Comparison of ENCODE assay signal across 9 mouse cellular contexts in genomic region chr17:88494121-88494771, GRCm38 (mm10). TPM values are rescaled to one million over a fixed set of nuclear protein-coding genes. Genes with fewer than 3 reads are reported as not detected.
A peak's percentile ranks its signal among the peaks of the same experiment; 100 is the strongest.
DNase-seq lines count a peak whose midpoint lies in the region; ATAC-seq lines count a peak whose summit lies in the region.
"Had no signal": no experiment of that assay in that cellular context is flagged by ENCODE, and none has a peak within 500 bp of the region (broad histone marks: within the 10 kb centered on the region; RNA-seq: fewer than 3 reads in every experiment).

No protein-coding gene starts in this region.

- peaks cover 24% of the 10 kb centered on the region for H3K36me3 ChIP-seq in heart, embryonic 13.5 days
- H3K36me3 ChIP-seq in embryonic facial prominence, embryonic 11.5 days (replicated peaks; ENCODE audit: control insufficient read depth, insufficient read depth, low read depth, low read length) = no peaks in the 10 kb centered on the region
- H3K36me3 ChIP-seq in midbrain, embryonic 10.5 days = peaks cover 27% of the 10 kb centered on the region
- no peaks in the 10 kb centered on the region for H3K36me3 ChIP-seq in kidney, embryonic 16.5 days (ENCODE audit: insufficient read depth, low read length)

- DNase-seq in heart, adult 9 months (ENCODE audit: low spot score in 2 of 2) = no peak
- DNase-seq in embryonic facial prominence, embryonic 11.5 days (ENCODE audit: low spot score) = peak; percentile 18
- peak; percentile 45 for DNase-seq in layer of hippocampus, adult 11-12 months (ENCODE audit: low spot score)
- DNase-seq in midbrain, embryonic 10.5 days (ENCODE audit: low spot score) = peak; percentile 57
- no peak for DNase-seq in gastrocnemius, postnatal 10 days

- H3K27me3 ChIP-seq in heart, embryonic 13.5 days (replicated peaks) = no peaks in the 10 kb centered on the region
- no peaks in the 10 kb centered on the region for H3K27me3 ChIP-seq in embryonic facial prominence, embryonic 11.5 days (ENCODE audit: control insufficient read depth, insufficient read depth, low read length)
- no peaks in the 10 kb centered on the region for H3K27me3 ChIP-seq in midbrain, embryonic 10.5 days (ENCODE audit: low read depth, poor library complexity, severe bottlenecking)
- no peaks in the 10 kb centered on the region for H3K27me3 ChIP-seq in kidney, embryonic 16.5 days (ENCODE audit: insufficient read depth, low read length)

- ATAC-seq in heart, embryonic 13.5 days (ENCODE audit: extremely low read depth, insufficient number of reproducible peaks, low FRiP score, low TSS enrichment) = no peak
- peak; percentile 74 for ATAC-seq in embryonic facial prominence, embryonic 11.5 days (replicated peaks; ENCODE audit: insufficient number of reproducible peaks, low FRiP score, low TSS enrichment, low read depth)
- ATAC-seq in kidney, embryonic 16.5 days (ENCODE audit: low FRiP score, low TSS enrichment) = no peak
- ATAC-seq in erythroblast, adult 5-6 weeks (replicated peaks; ENCODE audit: low FRiP score, poor library complexity, severe bottlenecking) = no peak

- no peak overlapping the region for H3K27ac ChIP-seq in heart, embryonic 13.5 days (replicated peaks)
- H3K27ac ChIP-seq in embryonic facial prominence, embryonic 11.5 days (replicated peaks; ENCODE audit: low read depth, low read length) = no peak overlapping the region
- H3K27ac ChIP-seq in midbrain, embryonic 10.5 days (replicated peaks) = peak overlapping the region; percentile 80
- H3K27ac ChIP-seq in kidney, embryonic 16.5 days (ENCODE audit: low read length) = no peak overlapping the region
- H3K27ac ChIP-seq: kidney, postnatal 0 days had no signal

- H3K9ac ChIP-seq in heart, embryonic 13.5 days = no peak overlapping the region
- H3K9ac ChIP-seq in embryonic facial prominence, embryonic 11.5 days (replicated peaks; ENCODE audit: low read length) = no peak overlapping the region
- H3K9ac ChIP-seq in kidney, embryonic 16.5 days (replicated peaks; ENCODE audit: low read length) = no peak overlapping the region

- H3K4me1 ChIP-seq in heart, embryonic 13.5 days = peaks cover 14% of the 10 kb centered on the region
- H3K4me1 ChIP-seq in embryonic facial prominence, embryonic 11.5 days (ENCODE audit: control insufficient read depth, insufficient read depth, low read length) = no peaks in the 10 kb centered on the region; the same call in 1 of the 2 replicates
- peaks cover 23% of the 10 kb centered on the region for H3K4me1 ChIP-seq in midbrain, embryonic 10.5 days
- no peaks in the 10 kb centered on the region for H3K4me1 ChIP-seq in kidney, embryonic 16.5 days (ENCODE audit: insufficient read depth, low read length)

- no peaks in the 10 kb centered on the region for H3K9me3 ChIP-seq in heart, embryonic 13.5 days
- no peaks in the 10 kb centered on the region for H3K9me3 ChIP-seq in embryonic facial prominence, embryonic 11.5 days (replicated peaks; ENCODE audit: control insufficient read depth, low read length)
- no peaks in the 10 kb centered on the region for H3K9me3 ChIP-seq in midbrain, embryonic 10.5 days (replicated peaks)
- H3K9me3 ChIP-seq in kidney, embryonic 16.5 days (ENCODE audit: low read length) = no peaks in the 10 kb centered on the region

- H3K4me3 ChIP-seq in heart, embryonic 13.5 days = no peak overlapping the region
- H3K4me3 ChIP-seq in embryonic facial prominence, embryonic 11.5 days (ENCODE audit: low read depth, low read length) = no peak overlapping the region
- peak overlapping the region; percentile 36 for H3K4me3 ChIP-seq in midbrain, embryonic 10.5 days
- H3K4me3 ChIP-seq in kidney, embryonic 16.5 days (ENCODE audit: low read length) = no peak overlapping the region

- H3K4me2 ChIP-seq in heart, embryonic 13.5 days = peak overlapping the region; percentile 31
- H3K4me2 ChIP-seq in embryonic facial prominence, embryonic 11.5 days (ENCODE audit: low read depth, low read length) = no peak overlapping the region
- H3K4me2 ChIP-seq in kidney, embryonic 16.5 days (replicated peaks; ENCODE audit: low read depth, low read length) = no peak overlapping the region

- 49% methylated on average over 14 of the region's 14 CpGs for WGBS in heart, embryonic 13.5 days
- WGBS in embryonic facial prominence, embryonic 11.5 days = 56% methylated on average over 14 of the region's 14 CpGs
- 51% methylated on average over 14 of the region's 14 CpGs for WGBS in midbrain, embryonic 10.5 days
- 75% methylated on average over 14 of the region's 14 CpGs for WGBS in kidney, embryonic 16.5 days

RNA-seq across cellular contexts. Expression of gene Ppp1r21, which starts 35.7 kb away (rescaled TPM):
- polyA plus RNA-seq in heart, embryonic 13.5 days (2015; fragmentation: Nextera tagmentation; extraction: Ambion mirVana) = 13.1 and 13.5 TPM in 2 replicates
- 25.1 and 25.4 TPM in 2 replicates for polyA plus RNA-seq in embryonic facial prominence, embryonic 11.5 days (2014; fragmentation: Nextera tagmentation; extraction: Ambion mirVana)
- polyA plus RNA-seq in midbrain, embryonic 10.5 days (2016; fragmentation: Nextera tagmentation; extraction: Ambion mirVana) = 17.8 and 18.0 TPM in 2 replicates
- polyA plus RNA-seq in kidney, embryonic 16.5 days (2015; fragmentation: Nextera tagmentation; extraction: Ambion mirVana) = 29.6 and 33.1 TPM in 2 replicates
- 10 to 100 TPM in 1 of 2 experiments, 1 to 10 TPM in 1; 9.4 to 15.6 TPM for total RNA-seq in gastrocnemius, postnatal 10 days (2021)
- total RNA-seq in erythroblast, adult 5-6 weeks (2015; ENCODE audit: low replicate concordance) = 15.9 and 16.3 TPM in 2 replicates
- 12.8 and 13.6 TPM in 2 replicates for total RNA-seq in erythroblast, adult 5-6 weeks (2017; ENCODE audit: low replicate concordance)

RNA-seq across cellular contexts. Expression of gene Foxn2, which starts 53.7 kb away (rescaled TPM):
- polyA plus RNA-seq in heart, embryonic 13.5 days (2015; fragmentation: Nextera tagmentation; extraction: Ambion mirVana) = 8.2 and 9.0 TPM in 2 replicates
- 8.0 and 9.3 TPM in 2 replicates for polyA plus RNA-seq in embryonic facial prominence, embryonic 11.5 days (2014; fragmentation: Nextera tagmentation; extraction: Ambion mirVana)
- polyA plus RNA-seq in midbrain, embryonic 10.5 days (2016; fragmentation: Nextera tagmentation; extraction: Ambion mirVana) = 12.3 and 12.5 TPM in 2 replicates
- polyA plus RNA-seq in kidney, embryonic 16.5 days (2015; fragmentation: Nextera tagmentation; extraction: Ambion mirVana) = 14.0 and 15.7 TPM in 2 replicates
- total RNA-seq in gastrocnemius, postnatal 10 days (2021) = 10 to 100 TPM; 17.5 to 19.4 TPM
- 16.3 and 17.3 TPM in 2 replicates for total RNA-seq in erythroblast, adult 5-6 weeks (2015; ENCODE audit: low replicate concordance)
- total RNA-seq in erythroblast, adult 5-6 weeks (2017; ENCODE audit: low replicate concordance) = 13.4 and 21.0 TPM in 2 replicates

Comparison
In these comparisons a context has a peak if more than half of its experiments do, and no peak if none do; other contexts are left out.
1. DNase-seq: peak in embryonic facial prominence, embryonic 11.5 days (single experiment), layer of hippocampus, adult 11-12 months (single experiment) and midbrain, embryonic 10.5 days (single experiment); none in heart, adult 9 months (0 of 2) and gastrocnemius, postnatal 10 days (single experiment).